Mouse (Mus musculus) liver (tissue): Measurements from ENCODE around the gene Dtnbp1.

Source experiments
- DNase-seq: peaks from one replicate; pipeline ENCODE4 v3.0.0-alpha.2; 2020; ENCODE audit warnings: mixed read lengths

Dtnbp1 gene

DNA sequence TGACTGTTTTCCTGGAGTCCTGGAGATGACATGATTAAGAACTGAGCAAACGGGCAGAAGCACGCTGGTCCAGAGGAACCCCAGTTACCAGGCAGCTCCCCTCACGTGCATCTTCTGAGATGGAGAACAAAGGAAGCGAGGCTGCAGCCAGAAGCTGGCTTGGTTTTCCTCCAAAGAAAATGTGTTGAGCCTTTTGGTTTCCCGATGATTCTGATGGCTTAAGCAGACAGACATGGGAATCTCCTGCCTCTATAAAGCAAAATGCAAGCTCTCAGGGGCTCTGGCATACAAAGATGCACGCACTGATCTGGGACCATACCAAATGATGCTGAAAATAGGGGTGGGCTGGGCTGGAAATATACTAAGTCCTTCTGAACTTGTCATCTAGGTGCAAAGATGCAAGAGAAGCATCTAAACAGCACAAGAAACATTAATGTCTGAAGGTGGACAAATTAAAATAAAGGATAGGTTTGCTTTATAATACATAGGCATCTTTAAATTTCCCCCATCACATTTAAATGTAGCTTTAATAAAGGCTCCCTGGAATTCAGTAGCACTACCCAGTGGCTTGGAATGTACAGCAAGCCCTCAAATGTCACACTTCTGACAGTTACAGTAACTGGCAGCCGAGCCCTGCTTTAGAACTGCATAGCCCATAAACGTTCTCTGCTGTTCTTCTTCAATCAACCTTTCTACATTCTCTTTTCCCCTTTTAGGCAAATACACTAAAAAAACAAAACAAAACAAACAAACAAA, 54.9 kb downstream of the Dtnbp1 start:
- DNase-seq = no peak

DNA sequence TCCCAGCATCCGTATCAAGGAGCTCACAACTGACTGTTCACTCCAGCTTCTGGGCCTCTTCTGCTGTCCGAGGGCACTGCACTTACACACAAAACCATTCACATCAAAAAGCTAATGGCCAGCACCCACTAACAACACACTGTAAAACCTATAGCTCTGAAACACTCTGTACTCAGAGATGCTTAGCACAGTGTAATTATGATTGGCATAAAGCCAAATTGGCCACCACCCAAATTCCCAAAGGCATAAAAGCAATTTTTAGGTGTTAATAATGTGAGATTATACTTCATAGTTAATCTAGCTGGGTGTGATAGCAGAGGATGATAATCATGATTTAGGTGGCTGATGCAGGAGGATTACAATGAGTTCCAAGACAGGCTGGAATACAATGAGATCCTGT, 58.3 kb downstream of the Dtnbp1 start:
- DNase-seq = no peak

DNA sequence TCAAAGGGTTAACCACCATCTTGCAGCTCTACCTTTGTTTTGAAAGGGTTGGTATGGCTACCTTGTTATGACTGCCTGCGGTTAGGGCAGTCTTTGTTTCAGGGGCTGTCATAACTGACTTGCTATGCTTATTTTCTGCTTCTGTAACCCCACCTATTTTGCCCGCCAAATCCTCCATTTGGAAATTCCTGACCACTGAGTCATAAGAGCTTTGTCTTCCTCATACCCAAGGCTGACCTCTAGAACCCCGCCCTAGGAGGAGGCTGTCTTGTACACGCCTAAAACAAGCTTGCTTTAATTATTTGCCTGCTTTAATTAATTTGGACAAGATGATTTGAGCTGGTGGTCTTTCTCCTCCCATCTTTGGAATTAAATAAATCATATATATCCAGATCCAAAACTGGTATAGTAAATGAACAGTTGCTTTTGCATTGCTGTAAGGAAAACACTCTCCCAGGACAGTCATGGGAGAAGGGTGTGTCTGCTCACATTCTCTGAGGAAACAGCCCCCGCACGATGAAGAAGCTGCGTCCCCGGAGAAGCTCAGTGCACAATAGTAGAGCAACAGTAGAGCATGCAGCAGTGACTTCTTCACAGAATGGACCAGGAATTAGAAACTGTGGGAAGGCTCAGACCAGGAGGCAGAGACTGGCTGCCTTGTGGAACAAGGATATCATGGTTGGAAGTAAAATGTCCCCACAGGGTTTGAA, 62.5 kb downstream of the Dtnbp1 start:
- DNase-seq = no peak

DNA sequence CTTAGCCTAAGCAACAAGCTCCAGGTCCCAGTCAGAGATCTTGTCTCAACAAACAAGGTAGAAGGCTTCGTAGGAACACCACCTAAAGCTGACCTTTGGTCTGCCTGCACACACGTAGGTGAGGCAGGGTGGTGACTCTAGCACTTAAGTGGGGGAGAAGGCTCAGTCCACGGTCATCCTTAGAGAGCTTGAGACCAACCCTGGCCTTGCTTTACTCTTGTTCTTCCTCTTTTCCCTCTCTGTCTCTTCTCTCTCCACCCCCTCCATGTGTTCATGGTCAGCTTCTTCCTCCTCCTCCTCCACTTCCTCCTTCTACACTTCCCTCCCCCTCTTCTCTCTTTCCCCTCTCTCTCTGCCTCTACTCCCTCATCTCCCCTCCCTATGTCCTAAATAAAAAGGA, 64.3 kb downstream of the Dtnbp1 start:
- no peak for DNase-seq

DNA sequence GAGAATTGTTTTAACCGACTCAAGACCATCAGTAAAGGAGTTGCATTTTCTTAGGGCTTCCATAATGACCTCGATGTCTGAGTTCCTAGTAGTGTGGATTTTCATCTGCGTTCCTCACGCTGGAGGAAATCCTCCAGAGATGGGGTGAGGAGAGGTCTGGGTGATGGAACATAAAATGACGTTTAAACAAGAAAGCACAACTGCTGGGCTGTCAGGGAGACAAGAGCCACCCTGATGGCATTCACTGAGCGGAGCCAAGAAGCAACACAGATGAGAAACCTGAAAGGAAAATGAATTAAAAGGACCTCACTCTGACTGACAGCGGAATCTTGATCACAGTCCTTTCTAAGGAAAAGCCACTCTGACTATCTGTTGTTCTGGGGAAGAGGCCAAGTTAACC, 68.4 kb downstream of the Dtnbp1 start:
- no peak for DNase-seq

DNA sequence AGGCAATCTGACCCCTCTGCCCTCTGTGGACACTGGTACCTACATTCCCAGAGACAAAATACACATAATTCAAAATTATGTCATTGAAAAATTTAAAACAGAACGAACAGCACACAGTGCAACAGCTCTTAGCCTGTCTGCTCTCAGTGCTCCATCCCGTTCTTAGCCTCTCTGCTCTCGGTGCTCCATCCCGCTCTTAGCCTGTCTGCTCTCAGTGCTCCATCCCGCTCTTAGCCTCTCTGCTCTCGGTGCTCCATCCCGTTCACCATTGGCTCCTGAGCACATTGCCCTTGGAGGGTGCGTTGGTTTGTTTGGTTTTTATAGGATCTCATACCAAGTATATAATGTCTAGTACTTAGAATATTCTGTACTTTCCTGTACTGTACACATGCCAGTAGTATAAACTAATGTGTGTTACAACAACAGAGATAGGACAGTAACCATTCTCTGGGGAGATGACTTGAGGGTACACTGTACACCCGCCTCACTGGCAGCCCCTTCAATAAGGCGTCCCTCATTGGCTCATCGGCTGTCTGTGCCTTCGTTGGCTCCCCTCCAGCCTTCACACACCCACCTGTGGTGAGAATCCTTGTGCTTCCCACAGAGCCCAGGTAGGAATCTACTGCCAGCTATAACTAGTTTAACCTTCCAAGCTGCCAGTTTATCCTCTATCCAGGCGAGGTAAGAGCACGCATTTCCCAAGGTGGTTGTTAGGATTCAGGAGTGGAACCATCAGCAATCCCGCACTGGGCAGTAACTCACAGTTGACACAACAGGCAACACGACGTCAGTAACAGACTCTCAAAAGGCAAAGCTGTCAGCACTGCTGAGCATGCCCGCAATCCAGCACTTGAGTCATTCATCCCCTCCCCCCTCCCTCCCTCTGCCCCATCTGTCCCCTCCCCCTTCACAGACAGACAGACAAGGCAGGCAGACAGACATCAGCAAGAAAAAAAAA, 69.4 kb downstream of the Dtnbp1 start:
- DNase-seq = no peak

DNA sequence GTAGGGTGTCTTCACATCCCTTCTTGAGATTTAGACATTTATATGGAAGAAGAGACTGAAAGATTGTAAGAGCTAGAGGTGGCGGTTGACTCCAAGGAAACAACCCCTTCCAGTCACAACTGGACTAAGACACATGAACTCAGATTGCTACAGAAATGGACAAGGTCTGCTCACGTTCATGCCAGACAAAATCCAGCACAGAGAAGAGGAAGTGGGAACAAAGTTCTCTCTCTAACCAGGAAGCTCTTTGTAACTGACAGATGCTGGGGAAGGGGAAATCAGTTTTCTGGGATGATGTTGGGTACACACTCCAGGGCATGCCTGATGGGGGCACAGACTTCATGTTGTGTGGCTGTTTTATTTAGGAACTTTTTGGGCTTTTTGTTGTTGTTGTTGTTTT, 75.6 kb downstream of the Dtnbp1 start:
- DNase-seq = no peak

DNA sequence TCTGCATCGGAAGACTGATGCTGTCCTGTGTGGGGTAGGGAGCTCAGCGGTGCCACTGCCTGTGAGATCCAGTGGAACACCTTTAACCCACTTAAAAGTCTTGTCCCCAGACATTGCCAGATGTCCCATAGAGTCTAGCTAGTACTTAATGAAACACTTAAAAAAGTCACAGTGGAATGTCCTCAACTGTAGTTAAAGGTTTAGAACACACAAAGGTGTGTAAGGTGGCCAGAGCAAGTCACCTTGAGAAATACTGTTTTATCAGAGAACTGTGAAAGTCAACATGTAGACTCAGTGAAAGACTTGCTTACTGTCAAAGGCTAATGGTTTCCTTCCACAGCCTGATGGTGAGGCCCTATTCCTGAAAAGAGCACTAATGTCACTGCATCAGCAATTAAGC, 76.8 kb downstream of the Dtnbp1 start:
- DNase-seq = no peak

DNA sequence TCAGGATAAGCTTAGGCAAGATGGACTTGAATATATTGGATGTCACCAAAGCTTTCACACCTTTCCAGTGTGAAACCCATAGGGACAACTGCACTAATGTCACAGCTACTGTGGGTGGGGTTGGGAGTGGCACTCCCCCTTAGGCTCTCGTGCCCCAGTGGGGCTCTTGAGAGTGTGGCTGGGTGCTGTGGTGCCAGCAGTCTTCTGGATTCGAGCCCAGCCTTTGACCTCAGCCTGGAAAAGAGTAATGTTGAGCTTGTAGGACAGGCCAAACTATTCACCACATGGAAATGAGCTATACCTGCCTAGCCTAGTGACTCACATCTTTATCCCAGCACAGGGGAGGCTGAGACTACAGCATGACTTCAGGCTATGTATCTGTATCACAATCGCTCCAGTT, 77.9 kb downstream of the Dtnbp1 start:
- DNase-seq = no peak

DNA sequence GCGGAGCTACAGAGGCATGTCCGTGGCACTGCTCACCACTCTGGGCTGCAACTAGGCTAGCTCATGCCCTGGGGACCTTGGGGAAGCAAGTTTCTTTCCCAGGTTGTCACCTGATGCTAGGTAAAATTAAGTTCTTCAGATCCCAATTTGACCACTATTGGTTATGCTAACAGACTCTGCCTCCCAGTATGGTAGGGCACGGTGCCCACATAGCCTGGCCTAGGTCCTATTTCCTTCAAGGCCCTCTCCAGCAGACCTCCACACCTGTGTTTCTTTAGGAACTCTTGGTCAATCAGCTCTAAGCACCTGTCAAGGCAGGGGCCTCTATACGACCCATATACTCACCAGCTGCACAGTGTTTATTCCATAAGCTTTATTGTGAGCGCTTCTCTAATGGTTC, 80.2 kb downstream of the Dtnbp1 start:
- DNase-seq = no peak

DNA sequence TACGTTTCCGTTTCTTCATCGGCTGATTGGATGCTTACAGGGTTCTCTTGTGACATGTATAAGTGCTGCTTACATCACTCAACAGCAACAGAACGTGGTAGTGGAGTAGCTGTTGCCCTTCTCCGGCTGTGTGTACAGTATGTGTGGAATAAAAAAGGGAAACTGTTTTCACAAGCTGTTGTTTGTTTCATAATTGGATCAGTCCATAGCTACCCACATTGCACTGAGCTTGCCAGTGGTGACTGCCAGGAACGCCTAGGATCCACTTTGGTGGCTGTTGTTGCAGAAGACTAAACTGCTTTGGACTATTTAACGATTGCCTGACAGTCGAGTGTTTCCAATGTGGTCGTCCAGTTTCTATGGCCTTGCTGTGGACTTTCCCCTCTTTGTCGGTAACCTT, 80.9 kb downstream of the Dtnbp1 start:
- DNase-seq = no peak

DNA sequence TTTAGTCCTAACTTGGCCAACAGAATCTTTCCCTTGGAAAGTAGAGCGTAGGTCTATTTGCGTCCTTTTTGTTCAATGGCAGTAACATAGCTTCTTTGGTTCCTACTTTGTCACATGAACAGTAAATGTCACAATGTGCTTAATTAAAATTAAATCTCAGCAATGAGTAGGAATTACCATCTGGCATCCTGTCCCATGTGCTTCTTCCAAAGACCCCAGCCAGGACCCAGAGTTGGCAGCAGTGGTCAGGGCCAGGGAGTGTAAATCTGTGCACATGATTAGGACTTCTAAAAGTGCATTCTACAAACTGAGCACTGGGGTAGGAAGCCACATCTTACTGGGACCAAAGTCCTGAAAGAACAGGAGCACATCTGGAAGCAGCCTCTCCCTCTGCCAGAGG, 83.7 kb downstream of the Dtnbp1 start:
- DNase-seq = no peak

DNA sequence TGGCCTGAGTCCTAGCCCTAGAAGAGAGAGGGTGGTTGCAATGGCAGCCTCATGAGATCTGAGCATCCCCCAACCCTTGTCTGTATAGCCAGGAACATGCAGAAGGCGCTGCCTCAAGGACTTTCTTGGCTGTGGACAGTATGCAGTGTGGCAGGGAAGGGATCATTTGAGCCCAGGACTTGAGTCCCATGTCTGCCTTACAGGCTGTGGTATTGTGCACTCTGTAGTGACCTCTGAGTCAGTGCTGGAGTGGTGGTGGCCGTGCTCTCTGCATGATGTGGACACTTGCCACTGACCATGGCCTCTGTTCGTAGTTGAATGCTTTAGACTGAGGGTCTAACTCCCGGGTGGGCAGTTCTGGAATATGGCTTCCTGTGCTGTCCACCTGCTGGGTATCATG, 84.7 kb downstream of the Dtnbp1 start:
- no peak for DNase-seq

DNA sequence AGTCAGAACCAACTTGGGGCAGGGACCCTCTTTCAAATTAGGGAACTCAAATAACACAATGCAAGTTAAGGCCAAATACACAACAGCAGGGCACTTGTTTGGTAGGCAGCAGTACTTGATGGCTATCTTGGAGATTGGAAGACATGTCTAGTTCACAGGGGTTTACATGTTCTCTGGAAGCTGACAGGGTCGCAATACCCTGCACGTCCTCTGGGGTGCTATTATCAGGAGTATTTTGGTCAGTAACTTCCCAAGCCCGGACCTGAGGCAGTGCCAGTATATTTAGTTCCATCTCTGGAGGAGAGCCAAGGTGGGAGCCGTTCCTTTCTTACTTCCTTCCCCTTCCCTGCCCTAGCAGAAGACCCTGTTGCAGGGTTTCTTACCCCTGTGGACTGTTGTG, 86.0 kb downstream of the Dtnbp1 start:
- peak; percentile 25 for DNase-seq

DNA sequence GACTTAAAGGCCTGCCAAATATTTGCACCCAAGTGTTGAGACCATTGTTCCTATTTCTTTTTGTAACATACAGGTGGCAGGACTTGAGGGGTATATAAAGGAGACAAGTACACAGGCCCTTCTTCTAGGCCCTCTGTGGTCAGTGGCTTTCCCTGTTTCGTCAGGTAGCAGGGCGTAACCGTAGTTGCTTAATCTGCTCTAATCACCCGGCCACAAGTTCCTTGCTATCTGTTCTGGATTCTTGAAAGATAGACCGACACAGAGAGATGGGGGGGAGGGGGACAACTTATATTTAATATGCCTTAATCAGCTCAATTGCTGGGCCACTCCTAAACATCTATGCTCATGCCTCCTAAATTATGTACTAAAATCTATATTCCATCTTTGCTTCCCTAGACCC, 86.6 kb downstream of the Dtnbp1 start:
- DNase-seq = peak; percentile 50

DNA sequence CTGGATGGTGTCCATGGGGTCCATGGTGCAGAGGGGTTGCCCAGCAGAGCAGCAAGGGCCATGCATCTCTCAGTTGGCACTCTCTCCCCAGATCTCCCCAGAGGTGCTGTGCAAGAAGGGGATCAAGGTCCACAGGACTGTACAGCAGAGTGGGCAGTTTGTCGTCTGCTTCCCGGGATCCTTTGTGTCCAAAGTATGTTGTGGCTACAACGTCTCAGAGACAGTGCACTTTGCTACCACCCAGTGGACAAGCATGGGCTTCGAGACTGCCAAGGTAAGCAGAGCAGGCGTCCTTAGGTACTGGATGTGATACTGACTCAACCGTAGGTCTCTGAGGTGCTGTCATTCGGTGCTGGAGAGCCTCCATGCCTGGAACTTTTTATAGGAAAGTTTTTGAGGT, 88.4 kb downstream of the Dtnbp1 start:
- no peak for DNase-seq

DNA sequence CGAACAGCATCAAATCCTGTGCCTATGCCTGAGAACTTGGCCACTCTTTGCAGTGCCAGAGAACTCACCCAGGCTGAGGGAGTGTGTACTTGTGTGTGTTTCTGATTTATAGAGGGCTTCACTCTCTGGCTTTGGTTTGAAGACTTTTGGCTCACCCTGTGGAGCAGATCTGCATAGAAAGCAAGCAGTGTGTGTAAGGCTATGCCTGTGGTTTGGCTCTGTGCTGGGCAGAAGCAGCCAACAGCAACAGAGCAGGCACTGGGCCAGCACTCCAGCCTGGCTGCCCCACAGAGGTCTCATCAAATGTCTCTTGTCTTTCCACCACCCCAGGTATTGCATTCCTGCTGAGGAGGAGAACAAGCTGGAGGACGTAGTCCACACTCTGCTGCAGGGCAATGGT, 89.1 kb downstream of the Dtnbp1 start:
- DNase-seq = no peak

DNA sequence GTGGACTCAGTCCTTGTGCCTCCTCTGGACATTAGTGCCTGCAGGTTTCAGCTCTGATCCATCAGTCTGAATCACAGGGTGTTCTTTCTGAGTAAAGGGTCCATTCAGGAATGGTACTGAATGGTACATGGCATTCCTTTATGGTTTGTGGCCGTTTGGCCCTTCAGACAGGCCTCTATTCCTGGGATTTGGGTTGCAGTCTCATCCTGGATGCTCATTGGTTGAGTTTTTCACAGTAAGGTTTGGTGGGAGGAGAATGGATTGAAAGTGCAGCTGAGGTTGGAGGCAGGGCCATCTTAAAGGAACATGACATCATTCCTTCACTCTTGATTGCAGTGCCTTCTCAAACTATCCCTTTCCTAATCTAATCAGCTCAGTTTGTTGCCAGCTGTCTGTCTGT, 93.2 kb downstream of the Dtnbp1 start:
- no peak for DNase-seq

DNA sequence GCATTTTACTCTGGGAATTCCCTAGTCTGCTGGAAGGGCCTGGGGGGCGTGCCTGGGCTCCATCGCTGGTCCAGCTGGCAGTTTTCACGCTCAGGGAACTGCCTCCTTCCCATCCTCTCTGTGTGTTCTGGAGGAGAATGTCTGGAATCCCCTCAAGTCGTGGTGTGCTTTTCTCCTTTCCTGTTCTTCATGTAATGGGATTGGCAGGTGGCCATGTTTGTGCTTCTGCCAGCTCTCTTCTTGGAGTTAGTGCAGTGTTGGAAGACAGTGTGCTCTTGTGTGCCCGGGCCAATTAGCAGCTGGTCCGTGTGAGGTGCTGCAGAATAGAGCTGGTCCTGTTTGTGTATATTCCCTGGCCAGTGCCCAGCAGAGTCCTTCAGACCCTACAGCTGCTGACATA, 94.2 kb downstream of the Dtnbp1 start:
- DNase-seq = peak; percentile 29

DNA sequence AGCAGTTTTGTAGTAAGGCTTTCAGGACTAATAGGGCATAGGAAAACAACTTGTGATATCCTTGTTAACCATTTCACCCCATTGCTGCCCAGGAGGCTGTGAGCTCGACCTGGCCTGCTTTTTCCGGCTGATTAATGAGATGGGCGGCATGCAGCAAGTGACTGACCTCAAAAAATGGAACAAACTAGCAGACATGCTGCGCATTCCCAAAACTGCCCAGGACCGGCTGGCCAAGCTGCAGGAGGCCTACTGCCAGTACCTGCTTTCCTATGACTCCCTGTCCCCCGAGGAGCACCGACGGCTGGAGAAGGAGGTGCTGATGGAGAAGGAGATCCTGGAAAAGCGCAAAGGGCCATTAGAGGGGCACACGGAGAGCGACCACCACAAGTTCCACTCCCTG, 95.8 kb downstream of the Dtnbp1 start:
- DNase-seq = no peak

DNA sequence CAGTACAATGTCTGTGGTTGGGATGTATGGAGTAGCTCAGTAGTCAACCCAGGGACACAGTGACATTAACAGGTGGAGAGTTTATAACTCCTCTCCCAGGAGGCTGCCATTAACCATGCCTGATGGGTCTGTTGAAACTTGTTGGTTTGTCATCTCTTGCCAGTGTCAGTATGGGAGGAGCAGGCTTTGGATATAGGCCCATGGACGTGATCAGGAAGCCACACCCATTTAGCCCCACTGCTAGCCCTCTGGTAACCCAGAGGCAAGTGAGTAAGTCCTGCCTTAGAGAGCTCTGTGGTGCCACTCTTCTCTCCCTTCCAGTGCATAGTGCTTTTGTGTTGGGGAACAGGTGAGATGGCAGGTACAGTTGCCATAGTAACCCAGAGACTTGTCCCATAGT, 97.7 kb downstream of the Dtnbp1 start:
- no peak for DNase-seq

DNA sequence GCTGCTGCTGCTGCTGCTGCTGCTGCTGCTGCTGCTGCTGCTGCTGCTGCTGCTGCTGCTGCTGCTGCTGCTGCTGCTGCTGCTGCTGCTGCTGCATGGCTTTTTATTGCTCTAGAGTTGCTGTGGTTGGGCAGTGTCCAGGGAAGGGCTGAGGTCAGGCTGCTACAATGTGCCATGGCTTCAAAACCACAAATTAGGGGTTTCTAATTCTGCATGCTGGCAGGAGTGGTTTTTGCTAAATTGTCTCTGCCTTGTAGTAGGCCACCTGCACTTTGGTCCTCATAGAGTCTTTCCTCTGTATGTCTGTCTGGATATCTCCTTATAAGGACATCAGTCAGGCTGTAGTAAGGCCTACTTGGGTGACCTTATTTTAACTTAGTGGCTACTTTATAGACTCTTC, 98.5 kb downstream of the Dtnbp1 start:
- no peak for DNase-seq

DNA sequence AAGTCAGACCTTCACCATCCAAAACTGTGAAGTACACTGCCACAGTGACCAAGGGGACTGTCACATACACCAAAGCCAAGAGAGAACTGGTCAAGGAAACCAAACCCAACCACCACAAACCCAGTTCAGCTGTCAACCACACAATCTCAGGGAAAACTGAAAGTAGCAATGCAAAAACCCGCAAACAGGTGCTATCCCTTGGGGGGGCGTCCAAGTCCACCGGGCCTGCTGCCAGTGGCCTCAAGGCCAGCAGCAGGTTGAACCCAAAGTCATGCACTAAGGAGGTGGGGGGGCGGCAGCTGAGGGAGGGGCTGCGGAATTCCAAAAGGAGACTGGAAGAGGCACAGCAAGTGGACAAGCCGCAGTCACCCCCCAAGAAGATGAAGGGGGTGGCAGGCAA, 99.6 kb downstream of the Dtnbp1 start:
- DNase-seq = no peak

DNA sequence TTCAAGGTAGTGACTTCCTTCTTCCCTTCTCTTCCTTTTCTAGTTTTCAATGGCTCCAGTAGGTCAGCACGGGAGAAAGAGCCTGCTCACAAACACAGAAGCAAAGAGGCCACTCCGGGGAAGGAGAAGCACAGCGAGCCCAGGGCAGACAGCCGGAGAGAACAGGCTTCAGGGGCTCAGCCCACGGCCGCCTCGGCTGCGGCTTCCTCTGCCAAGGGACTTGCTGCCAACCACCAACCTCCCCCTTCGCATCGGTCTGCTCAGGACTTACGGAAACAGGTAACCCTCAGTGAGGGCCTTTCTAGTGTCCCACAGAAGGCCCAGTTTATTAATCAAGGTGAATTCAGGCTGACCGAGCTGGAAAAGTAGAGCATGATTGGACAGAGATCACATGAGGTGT, 105.7 kb downstream of the Dtnbp1 start:
- no peak for DNase-seq
